Mouse (Mus musculus) spleen, postnatal 10 days (tissue): ENCODE data around the gene Tmem184b.
A peak's percentile ranks its signal among the peaks of the same experiment; 100 is the strongest.

Experiments
- DNase-seq, 2 experiments: peaks; one replicate each; pipeline ENCODE4 v3.0.0; 2021 to 2022; ENCODE audit warnings: low spot score in 2 of 2

The Tmem184b gene

DNA sequence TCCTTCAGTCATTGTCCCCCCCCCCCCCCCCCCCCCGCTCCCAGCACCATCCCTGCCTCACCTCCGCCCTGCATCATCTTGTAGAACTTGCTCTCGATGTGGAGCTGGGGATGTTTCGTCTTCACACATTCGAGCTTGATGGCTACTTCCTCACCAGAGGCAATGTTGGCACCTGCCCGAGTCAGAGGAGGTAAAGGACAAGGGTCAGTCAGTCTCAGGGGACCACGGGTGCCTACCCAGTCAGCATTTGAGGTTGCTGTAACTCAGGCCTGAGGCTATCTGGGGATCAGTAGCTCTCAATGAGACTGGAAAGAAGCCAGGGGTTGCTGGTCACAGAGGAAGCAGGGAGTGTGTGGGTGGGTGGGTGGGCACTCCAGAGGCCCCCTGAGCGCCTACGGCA is 26.6 kb upstream of the Tmem184b start:
- DNase-seq = no peak

DNA sequence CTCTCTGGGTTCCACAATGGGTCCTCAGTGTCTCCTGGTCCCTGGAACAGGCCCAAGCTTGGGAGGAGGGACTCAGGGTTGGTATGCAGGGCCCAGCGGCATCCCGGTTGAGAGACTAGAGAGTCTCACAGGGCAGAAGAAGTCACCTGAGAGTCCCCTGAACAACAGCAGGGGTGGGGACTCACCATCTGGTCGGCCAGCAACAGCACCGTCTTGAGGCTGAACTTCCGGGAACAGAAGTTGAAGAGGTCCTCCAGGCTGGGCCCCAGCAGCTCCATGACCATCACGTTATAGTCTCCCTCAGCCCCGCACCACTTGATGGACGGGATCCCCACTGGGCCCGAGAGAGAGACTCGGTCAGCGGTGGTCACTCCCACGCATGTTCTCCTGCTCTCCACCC is 26.2 kb upstream of the Tmem184b start:
- DNase-seq = no peak

GRCm38 (mm10) chr15:79428616-79429015 is 25.2 kb upstream of the Tmem184b start:
- DNase-seq = no peak

DNA sequence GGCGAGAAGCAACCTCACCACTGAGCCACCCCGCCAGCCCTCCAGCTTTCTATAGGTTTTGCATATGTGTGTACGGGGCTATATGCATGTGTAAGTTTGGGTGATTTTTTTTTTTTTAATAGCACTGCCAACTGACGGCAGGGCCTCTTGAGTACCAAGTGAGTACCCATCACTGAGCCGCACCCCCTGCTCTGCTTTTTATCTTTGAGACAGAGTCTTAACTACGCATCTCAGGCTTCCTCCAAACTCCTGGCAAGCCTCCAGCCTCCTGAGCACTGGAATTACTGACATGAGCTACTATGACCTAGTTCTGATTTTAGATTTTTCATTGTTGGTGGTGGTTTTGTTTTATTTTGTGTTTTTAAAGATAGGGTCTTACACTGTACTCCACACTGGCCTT is 24.1 kb upstream of the Tmem184b start:
- no peak for DNase-seq

GRCm38 (mm10) chr15:79425516-79425915 is 22.1 kb upstream of the Tmem184b start:
- DNase-seq = no peak

- DNase-seq = no peak
These were observed 21.2 kb upstream of the Tmem184b start for GRCm38 (mm10) chr15:79424602-79425001.

GRCm38 (mm10) chr15:79422715-79423243 is 19.4 kb upstream of the Tmem184b start:
- DNase-seq = no peak

GRCm38 (mm10) chr15:79418677-79419076 is 15.3 kb upstream of the Tmem184b start:
- DNase-seq = no peak

- DNase-seq = peak in 1 of 2 experiments; percentile 34
These were observed 14.9 kb upstream of the Tmem184b start for GRCm38 (mm10) chr15:79418265-79418664.

- no peak for DNase-seq
These were observed 14.0 kb upstream of the Tmem184b start for GRCm38 (mm10) chr15:79417379-79417778.

DNA sequence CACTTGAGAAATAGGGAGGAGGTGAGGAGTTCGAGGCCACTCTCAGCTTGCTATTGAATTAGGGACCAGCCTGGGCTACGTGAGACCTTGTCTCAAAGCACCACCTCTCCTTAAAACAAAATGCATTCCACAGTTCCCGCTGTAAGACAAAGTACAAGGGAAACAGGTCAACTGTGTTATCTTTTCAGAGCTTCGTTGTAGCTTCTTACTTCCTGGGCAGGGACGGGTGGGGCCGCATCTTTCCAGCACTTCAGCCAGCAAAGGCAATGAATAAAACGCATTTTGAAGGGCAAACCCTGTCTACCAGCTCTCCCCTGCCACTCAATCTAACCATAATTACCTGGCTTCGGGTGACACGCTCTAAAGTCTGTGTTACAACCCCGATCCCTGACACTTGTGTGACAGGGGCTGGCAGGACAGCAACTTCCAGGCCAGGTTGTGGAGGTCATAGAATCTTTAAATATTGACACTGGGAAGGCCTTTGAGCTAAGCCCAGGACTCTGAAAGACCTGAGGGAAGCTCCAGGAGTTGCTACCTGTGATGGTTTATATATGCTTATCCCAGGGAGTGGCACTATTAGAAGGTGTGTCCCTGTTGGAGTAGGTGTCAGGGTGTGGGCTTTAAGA is 13.2 kb upstream of the Tmem184b start:
- DNase-seq = no peak

DNA sequence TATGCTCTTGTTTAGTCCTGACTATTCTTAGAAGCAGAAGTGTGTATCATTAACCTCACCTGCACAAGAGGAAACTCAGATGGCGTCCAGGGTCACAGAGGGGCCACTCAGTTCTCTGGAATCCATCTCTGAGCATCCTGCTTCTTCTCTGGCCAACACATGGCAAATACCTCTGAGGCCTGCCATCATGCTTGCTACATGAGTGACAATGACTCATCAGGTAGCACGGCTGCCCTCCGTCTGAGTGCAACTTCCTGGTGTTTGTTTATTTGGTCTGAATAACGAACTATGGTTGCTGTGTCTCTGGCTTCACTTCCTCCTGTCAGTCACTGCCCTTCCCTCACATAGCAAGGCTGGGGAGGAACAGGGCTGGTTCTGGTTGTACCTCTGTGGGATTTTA is 11.1 kb upstream of the Tmem184b start:
- peak in 1 of 2 experiments; percentile 31 for DNase-seq

GRCm38 (mm10) chr15:79413802-79414201 is 10.4 kb upstream of the Tmem184b start:
- no peak for DNase-seq

GRCm38 (mm10) chr15:79413201-79413600 is 9.8 kb upstream of the Tmem184b start:
- DNase-seq = no peak

- no peak for DNase-seq
These were observed 8.1 kb upstream of the Tmem184b start for GRCm38 (mm10) chr15:79411363-79412065.

GRCm38 (mm10) chr15:79409077-79409573 is 5.8 kb upstream of the Tmem184b start:
- DNase-seq = no peak

GRCm38 (mm10) chr15:79406564-79406963 is 3.2 kb upstream of the Tmem184b start:
- no peak for DNase-seq

- DNase-seq = no peak
These were observed 908 bp upstream of the Tmem184b start for GRCm38 (mm10) chr15:79404277-79404676.

DNA sequence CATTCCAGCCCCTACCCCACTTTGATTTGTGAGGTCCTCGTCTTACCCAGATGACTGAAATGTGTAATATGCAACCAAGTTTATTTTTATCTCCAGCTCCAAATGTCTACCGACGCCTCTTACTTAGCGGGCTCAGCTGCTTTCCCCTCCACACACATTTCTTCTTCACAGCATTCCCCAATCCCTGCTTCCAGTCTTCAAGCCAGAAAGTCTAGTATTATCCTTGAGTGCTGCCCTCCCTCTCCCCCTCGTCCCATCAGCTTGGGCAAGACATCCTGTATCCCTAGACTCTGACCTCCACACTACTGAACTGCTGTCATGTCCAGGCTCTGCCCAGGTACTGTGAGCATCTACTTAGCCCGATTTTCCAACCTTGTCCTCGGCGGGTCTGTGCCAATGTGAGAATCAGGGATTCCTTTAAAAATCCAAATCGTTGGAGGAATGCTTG is 418 bp upstream of the Tmem184b start:
- DNase-seq = no peak

DNA sequence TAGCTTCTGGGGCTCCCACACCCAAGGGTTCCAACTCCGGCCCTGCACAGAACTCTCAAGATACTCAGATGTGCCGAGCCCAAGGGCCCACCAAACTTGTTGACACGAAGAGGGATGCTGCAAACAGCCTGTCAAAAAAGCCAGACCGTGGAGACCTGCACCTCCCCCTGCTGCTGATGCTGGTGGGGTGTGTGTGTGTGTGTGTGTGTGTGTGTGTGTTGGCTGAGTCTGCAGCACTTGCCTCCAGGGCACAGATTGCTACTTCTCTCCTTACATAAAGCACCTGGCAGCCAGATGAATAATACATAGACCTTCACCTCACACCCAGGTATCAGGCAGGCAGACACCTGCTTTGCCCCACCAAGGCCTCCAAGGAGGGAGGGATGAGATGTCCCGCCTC is 1.2 kb downstream of the Tmem184b start:
- no peak for DNase-seq

GRCm38 (mm10) chr15:79400975-79401365 is 2.4 kb downstream of the Tmem184b start:
- DNase-seq = no peak

GRCm38 (mm10) chr15:79400134-79400974 is 3.0 kb downstream of the Tmem184b start:
- no peak for DNase-seq
